Mouse (Mus musculus): Measurements from ENCODE around the gene Lpgat1.

The Lpgat1 gene

GRCm38 (mm10) chr1:191736425-191736824, 18.8 kb downstream of the Lpgat1 start:
- no peak for DNase-seq (ENCODE audit: low read depth)

DNA sequence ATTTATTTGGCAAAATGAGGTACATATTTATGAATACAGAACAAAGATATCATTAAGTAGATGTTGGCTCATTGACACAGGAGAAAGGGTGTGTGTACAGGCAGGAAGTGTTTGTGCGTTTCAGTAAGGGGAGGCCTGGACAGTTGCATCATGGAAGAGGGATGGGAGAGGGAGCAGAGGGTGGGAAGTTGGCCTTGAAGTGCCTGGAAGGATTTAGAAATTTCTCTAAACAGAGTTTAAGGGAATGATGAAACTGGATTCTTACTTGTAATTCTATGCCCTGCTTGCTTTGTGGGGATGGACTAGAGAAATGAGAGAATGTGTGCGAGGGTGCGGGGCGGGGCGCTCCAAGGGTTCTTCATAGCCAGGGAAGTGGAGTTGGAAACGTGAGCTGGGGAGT, 20.2 kb downstream of the Lpgat1 start:
- no peak for DNase-seq (ENCODE audit: low read depth)

GRCm38 (mm10) chr1:191738726-191739125, 21.1 kb downstream of the Lpgat1 start:
- DNase-seq (ENCODE audit: low read depth): no peak

DNA sequence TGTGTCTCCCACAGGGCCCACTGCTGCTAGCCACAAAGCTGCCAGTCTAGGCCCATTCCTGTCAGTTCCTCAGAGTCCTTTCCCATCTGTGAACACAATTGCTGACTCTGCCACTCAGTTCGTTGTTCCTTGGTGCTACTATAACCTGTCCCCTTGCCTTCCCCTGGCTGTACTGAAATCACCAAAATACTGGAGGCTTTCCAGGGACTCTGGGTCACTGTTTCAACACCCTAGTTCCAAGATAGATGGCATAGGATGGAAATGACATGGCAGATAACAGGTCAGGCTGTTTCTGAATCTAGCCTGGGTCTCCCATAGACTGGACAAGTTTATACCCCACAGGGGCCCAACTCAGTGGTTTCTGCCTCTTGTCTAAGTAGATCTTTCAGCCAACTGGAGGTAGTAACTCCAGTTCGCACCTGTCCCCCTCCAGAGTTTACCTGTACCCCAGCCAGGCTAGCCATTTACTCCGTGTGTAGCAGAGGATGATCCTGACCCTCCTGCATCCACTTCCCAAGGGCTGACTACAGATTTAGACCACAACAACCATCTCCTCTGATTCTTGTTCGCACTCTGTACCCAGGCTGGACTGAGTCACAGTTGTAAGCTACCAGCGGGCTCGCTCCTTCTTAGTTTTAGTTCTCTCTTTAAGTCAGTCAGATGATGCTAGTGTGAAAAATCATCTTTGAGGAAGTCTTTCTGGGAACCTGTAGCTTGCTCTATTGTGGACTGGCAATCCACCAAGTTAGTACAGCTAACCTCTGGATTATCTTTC, 23.1 kb downstream of the Lpgat1 start:
- no peak for DNase-seq (ENCODE audit: low read depth)

- no peak for DNase-seq (ENCODE audit: low read depth)
These were observed 24.0 kb downstream of the Lpgat1 start for GRCm38 (mm10) chr1:191741635-191742034.

DNA sequence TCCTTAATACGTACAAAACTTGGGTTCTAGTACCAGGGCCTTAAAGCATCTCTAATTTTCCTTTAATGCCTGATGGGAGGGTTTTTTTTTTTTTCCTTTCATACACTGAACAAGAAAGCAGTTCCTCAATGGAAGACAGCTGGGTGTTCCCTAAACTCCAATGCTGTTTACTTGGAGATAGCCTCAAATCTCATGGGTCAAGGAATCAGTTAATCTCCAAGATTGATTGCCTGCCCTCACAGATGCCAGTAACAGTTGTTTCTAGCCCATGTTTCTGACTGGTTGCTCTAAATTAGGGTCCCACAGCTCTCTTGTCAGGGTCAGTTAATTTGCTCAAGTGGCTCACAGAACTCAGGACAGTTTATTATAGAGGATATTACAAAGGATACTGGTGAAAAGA, 30.8 kb downstream of the Lpgat1 start:
- no peak for DNase-seq (ENCODE audit: low read depth)

- no peak for DNase-seq (ENCODE audit: low read depth)
These were observed 39.0 kb downstream of the Lpgat1 start for GRCm38 (mm10) chr1:191756520-191757199.

DNA sequence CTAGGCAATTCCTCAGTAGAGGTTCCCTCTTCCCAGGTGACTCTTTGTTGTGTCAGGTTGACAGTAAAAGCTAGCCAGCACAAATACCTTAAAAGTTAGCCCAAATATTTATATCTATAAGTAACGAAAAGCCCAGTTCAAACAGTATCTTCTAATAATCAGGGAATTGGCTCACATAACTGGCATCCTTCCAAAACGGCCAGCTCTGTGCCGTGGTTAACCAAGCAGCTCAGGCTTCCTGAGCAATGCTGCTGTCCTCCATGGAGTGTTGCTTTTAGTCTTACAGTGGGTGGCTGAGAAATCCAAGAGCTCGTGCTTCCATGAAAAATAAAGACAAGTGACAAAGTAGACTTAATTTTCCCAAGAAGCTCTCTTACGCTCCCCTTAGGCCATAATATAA, 56.5 kb downstream of the Lpgat1 start:
- DNase-seq (ENCODE audit: low read depth): no peak

DNA sequence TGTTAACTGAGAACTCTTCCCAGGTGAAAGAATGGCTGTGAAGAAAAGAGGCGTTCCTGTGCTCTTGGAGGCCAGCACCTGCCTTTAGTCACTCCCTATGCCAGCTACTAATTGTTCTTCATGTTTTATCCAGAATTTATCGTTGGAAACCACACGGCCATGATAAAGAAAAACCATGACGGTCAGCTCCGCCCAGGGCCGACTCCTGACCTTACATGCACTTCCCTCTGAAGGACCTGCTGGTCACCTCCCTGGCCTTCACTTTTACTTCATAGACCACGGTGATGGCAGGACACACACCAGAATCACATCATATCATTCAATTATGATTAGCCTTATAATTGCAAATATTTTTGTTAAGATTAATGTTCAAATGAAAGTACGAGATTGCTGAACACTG, 57.5 kb downstream of the Lpgat1 start:
- no peak for DNase-seq (ENCODE audit: low read depth)

DNA sequence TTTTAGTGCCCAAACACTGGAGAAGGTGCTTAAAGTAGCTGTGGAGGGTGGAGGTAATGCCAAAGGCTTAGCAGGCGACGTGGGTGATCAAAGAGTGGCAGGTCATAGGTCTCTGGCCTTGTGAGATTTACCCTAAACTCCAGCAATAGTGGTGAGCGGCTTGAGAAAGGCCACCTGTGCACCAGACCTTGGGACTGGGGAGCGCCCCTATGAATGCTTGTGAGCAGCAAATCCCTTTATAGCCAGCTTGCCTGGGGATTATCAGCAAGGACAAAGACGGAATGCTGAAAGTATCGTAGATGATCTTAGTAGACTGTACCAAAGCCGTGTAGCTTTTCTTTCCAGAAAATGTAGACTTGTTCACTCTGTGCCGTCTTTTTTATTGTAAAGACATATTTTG, 59.9 kb downstream of the Lpgat1 start:
- no peak for DNase-seq (ENCODE audit: low read depth)

DNA sequence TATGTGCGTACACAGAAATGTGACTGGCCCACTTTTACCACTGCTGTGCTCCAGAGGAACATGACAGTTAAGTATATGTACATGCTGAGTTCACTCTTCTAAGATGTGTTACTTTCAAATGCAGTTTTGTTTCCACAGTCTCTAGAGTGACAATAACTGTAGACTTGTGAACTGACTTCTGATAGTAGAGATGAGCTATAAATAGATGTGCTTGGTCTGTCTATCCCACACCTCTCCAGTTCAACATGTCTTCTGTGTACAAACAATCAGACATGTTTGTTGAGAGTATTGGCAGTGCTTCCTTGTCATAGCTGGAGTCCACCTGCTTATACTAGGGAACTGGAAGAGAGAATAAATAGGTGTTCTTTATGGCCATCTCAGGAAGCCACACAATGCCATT, 62.8 kb downstream of the Lpgat1 start:
- no peak for DNase-seq (ENCODE audit: low read depth)

GRCm38 (mm10) chr1:191785108-191785507, 67.5 kb downstream of the Lpgat1 start:
- no peak for DNase-seq (ENCODE audit: low read depth)

DNA sequence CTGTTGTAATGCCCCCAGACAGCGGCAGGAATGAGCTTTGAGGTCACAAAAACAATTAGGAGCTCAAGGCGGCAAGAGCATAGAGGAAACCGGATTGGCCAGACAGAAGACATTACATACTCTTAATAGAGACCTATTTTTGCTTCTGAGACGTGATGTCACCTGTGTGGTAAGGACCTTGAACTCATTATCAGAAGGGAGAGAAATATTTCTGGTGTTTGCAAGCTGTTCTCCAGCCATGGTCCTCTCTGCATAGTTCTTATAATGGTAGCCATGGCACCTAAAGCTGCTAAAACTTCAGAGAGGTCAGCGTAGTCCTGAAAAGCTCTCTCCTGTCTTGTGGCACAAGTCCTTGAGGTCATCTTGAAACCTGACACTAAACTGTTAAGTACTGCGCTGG, 68.6 kb downstream of the Lpgat1 start:
- no peak for DNase-seq (ENCODE audit: low read depth)

DNA sequence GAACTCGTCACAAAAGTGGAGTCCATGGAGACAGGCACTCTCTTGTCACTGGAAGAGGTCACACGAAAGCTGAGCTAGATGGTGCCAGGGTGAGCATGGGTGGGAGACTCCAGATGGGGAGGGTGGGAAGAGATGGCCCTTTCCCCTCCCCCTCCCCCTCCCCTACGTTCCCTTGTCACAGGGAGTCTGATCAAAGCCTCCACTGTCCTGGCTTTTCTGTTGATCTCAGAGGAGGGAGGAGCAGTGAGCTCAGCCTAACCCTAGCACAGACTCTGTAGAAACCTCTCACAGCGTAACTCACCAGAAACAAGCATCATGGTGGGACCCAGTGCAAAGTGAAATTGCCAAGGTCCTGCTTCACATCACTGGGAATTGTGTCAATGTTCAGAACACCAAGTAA, 69.7 kb downstream of the Lpgat1 start:
- no peak for DNase-seq (ENCODE audit: low read depth)

DNA sequence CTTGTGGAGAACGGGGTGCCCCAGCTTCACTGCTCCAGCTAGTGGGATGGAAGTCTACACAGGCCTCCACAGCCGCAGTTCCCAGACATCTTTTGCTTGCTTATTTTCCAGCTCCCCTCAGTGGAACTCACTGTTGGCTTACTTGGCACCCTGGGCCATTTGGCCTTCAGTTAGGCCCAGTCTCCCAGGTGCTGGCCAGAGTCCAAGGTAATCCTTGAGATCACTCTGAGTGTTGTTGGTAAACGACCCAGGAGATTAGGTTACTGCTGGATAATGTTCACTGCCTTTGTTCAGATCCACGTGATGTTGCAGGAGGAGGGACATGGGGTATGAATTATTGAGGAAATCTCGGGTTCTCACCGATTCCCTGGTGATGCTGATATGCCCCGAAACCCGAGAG, 75.4 kb downstream of the Lpgat1 start:
- DNase-seq (ENCODE audit: low read depth): no peak

GRCm38 (mm10) chr1:191793888-191794532, 76.4 kb downstream of the Lpgat1 start:
- no peak for DNase-seq (ENCODE audit: low read depth)

DNA sequence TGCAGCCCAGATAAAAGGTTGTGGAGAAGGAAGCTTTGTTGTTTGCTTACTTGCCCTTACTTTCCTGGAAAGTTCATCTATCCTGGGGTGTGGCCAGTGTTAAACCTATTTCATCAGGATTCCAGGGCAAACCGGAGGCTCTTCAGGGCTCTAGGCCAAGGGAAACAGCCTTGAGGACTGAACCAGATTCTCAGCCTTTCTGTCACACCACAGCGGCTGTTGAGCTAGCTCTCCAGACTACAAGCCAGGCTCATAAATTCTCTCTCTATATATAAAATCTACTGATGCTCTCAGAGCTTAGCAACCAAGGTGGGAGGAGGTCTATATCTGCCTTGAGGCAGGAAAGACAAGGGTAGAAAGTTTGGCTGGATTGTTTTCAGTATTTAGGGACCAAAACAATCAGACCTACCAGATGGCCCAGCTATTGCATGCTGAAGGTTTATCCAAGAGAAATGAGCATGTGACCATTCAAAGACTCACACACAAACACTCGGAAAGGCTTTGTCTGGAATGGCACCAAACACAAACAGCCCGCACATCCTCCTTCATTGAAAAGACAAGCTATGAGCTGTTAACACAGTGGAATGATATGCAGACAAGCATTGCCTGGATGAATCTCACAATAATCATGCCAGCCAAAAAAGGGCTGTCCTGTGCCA, 78.7 kb downstream of the Lpgat1 start:
- no peak for DNase-seq (ENCODE audit: low read depth)

- DNase-seq (ENCODE audit: low read depth): no peak
These were observed 84.6 kb downstream of the Lpgat1 start for GRCm38 (mm10) chr1:191802093-191802819.

DNA sequence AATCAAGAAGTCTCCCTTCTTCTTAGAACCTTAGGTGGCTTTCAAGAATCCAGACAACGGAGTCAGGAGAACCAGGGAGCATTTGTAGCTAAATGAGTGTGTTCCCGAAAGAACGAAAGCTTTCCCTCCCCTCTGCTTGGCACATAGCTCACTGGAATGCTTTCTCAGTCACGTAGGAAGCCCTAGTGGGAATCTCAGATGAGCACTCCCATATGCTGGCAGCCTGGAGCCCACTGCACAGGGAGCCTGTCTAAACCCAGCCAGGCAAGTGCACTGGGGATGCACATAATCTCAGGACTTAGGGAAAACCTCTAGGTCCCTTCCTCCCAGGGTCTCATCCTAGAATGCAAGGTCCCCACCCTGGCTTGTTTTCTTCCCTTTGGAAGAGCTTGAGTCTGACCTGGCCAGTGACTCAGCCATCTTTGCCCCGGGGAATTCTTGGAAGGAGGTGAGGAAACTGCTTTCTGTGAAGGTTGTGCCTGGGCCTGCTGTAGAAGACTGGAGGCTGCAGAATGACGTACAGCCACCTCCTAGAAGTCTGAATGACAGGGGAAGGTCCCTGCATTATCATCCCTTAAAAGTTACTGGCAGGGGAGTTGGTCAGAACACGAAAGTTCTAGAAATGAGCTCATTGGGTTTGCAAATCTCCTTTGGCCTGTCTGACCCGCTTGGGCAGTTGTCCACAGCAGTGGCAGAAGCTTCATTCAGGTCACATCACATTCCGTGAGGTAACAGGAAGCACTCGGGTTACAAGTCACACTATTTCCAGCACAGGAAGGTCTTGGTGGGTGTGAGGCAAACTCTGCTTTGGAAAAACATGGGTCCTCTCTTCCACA, 85.4 kb downstream of the Lpgat1 start:
- DNase-seq (ENCODE audit: low read depth): no peak

GRCm38 (mm10) chr1:191804747-191805146, 87.1 kb downstream of the Lpgat1 start:
- DNase-seq (ENCODE audit: low read depth): no peak

- DNase-seq (ENCODE audit: low read depth): no peak
These were observed 88.2 kb downstream of the Lpgat1 start for GRCm38 (mm10) chr1:191805788-191806187.

All from c-Kit-positive CD71-positive TER-119-negative erythroid progenitor cells, embryonic 14.5 days (primary cell).